Mouse (Mus musculus): ENCODE results near the gene Slc12a7.
"Not testable (repeated sequence)": the region's sequence is repeated elsewhere in the genome, so short reads cannot be mapped to it uniquely, and the experiment has no call there.

Gene Slc12a7

GRCm38 (mm10) chr13:73732742-73733700, at the start of gene Slc12a7:
Gene Slc12a7, plus strand, starts transcription at chr13:73733094.
- no peak for DNase-seq (ENCODE audit: low read depth, low spot score)

DNA sequence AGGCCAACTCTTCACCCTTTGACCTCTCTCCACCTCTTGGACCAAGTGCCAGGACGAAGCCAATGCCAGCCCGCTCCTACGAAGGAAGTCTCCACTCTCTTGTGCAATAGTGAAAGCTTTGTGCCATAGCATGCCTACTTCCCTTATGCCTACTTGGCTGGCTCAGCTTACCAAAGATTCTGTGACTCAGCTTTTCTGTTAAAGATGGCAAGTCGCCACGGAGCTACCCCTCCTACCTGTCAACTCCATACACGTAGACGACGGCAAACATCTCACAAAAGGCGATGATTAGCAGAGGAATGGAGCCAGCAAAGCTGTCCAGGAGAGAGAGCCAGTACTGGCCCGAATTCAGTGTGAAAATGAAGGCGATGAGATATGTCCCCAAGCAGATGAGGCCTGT, 49.2 kb upstream of the Slc12a7 start:
- DNase-seq (ENCODE audit: low read depth, low spot score) = peak; percentile 18

DNA sequence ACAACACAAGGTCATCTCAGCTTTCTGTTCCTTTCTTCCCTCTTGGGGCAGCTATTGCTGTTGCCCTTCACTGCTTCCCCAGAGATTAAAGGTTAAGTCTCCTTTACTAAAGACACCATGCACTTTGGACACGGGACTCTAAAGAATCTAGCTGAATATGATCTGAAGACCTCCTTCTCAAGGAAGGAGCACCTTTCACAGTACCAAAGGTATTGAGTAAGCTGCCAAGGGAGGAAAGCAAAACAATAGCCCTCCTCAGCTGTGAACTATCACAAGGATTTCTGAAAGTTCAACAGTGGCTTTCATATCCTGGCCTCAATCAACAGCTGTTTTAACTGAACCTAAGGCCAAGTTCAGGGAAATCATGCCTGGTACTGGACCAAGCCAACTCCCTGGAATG, 48.5 kb upstream of the Slc12a7 start:
- peak; percentile 8 for DNase-seq (ENCODE audit: low read depth, low spot score)

DNA sequence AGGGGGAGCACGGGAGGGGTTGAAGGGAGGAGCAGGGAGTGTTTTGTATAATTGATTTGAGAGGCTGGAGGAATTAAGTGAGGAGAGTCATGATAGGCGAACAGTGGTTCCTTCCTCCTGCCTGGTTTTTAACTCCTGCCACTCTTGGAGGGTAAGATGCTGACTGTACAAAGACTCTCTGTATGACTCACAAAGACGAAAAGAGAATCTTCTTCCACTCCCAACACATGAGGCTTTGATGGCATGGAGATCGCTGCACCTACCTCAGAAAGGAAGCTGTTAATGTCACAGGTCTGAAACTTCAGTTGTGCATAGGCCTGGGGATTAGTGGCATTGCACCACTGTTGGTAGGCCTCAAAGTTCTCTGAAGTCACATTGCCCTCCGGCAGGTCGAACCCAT, 47.4 kb upstream of the Slc12a7 start:
- DNase-seq (ENCODE audit: low read depth, low spot score) = no peak

DNA sequence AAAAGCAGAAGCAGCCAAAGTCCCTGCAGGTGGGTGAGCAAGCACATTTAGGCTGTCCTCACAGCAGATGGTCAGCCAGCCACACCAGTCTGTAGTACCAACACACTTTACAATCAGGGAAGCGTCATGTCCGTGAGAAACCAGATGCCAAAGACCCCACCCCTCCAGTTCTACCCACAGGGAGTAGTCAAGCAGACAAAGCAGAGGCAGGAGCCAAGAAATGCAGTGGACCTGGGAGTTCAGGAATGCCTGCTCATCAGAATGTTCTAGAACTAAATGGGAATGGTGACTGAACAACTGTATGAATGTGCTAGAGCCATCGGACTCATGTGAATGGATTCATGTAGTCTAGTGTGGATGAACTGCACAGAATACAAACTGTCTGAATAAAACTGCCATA, 45.3 kb upstream of the Slc12a7 start:
- DNase-seq (ENCODE audit: low read depth, low spot score) = no peak

DNA sequence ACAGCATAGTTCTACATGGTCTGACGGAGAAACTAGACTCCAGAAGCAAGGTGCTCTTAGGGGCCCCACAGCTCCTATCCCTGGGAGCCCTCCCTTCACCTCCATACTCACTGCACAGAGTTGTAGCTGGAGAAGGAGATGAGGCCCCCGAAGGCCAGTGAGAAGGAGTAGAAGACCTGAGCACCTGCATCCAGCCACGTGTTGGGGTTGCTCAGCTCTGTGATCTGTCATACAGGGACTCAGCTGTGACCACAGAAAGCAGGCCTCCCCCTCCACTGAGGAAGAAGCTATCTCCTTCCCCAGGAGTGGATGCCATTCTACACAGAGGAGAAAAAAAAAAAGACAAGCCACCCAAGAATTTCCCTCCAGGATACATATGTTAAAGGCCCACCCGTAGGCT, 44.0 kb upstream of the Slc12a7 start:
- DNase-seq (ENCODE audit: low read depth, low spot score) = no peak

GRCm38 (mm10) chr13:73692249-73692868, 40.5 kb upstream of the Slc12a7 start:
- peak; percentile 36 for DNase-seq (ENCODE audit: low read depth, low spot score)

GRCm38 (mm10) chr13:73693333-73693732, 39.6 kb upstream of the Slc12a7 start:
- no peak for DNase-seq (ENCODE audit: low read depth, low spot score)

DNA sequence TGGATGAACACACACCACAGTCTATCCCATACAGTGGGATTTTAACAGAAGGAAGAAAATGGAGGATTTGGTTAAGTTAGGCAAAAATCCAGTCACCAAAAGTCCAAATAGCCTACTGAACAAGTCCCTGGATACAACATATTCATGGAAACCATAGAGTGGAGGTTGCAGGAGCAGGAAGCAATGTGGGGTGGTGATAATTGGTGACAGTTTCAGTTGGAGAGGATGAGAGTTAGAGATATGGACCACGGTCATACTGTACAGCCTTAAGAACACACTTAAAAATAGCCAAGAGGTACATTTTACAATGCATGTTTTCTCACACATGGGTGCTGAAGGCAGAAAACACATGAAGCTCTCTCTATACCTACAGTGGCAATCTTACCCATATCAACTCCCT, 37.9 kb upstream of the Slc12a7 start:
- no peak for DNase-seq (ENCODE audit: low read depth, low spot score)

GRCm38 (mm10) chr13:73696529-73696928, 36.4 kb upstream of the Slc12a7 start:
- no peak for DNase-seq (ENCODE audit: low read depth, low spot score)

- no peak for DNase-seq (ENCODE audit: low read depth, low spot score)
Measured at GRCm38 (mm10) chr13:73699714-73700113, 33.2 kb upstream of the Slc12a7 start.

- no peak for DNase-seq (ENCODE audit: low read depth, low spot score)
Measured at GRCm38 (mm10) chr13:73700554-73700953, 32.3 kb upstream of the Slc12a7 start.

DNA sequence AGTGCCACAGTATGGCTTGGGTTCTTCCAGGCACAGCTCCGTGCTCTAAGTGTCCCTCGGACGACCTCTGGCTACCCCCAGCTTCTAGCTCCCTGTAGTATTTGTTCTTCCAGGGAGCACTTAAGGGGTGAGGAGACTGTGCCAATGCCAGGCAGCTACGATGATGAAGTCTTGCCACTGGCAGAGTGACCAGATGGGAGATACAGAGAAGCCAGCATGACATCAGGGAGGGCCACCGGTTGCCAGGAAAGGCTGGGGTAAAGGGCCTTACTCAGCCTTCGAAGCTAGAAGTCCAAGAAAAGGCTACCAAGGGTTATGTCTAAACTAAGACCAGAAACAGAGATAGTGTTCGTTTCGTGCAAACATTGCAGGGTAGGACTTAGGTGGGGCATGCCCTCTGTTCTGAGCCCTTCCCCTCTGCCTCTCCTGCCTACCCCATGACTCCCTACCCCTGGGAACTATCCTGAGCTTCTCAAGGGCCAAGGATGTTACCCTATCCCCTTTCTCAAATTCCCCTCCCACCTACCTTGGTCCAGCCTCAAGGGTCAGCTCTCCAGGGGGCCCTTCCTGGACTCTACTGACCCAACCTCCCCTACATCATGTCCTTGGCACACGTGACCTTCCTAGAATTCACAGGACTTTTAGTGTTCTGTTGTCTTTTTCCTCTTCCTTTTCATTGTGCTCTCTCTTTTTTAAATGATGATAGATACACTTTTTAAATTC, 31.6 kb upstream of the Slc12a7 start:
- no peak for DNase-seq (ENCODE audit: low read depth, low spot score)

- no peak for DNase-seq (ENCODE audit: low read depth, low spot score)
Measured at GRCm38 (mm10) chr13:73702776-73703175, 30.1 kb upstream of the Slc12a7 start.

DNA sequence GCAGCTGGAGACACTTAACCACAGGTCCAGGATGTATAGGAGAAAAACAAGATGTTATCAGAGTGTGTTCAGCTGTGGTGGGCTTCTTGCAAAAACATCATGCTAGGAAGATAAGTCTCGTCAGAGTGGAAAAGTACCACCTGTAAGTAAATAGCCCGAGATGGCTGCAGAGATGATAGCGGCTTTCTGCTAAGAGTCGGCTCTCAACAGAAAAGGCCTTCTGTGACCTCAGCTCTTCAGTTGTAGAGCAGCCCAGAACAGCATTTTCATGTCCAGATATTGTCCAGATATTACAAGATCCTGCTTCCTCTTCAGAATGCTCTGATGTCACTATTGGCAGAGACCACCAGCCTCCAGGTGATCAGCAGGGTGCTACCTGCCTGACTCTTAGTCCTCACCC, 29.4 kb upstream of the Slc12a7 start:
- DNase-seq (ENCODE audit: low read depth, low spot score) = not testable (repeated sequence)

GRCm38 (mm10) chr13:73704694-73705325, 28.1 kb upstream of the Slc12a7 start, which contains the start of gene Slc6a19:
Gene Slc6a19, minus strand, starts transcription at chr13:73704865.
- no peak for DNase-seq (ENCODE audit: low read depth, low spot score)

DNA sequence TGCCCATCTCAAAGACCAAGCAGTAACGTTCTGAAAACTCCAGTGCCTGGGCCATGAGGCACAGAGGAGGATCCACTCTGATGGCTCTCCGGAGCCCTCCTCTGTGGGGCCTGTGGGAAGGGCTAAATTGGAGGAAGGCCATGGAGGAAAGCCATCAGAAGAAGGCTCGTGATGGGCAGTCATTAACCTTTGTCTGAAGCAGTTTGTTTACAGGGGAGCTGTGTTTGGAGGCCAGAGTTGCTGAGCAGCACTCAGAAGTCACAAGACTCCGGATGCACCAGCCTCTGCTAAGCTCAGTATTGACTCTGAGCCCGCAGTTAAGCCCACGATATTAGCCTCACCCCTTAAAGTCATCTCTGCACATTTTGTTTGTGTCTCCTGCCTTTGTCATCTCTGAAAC, 23.4 kb upstream of the Slc12a7 start:
- no peak for DNase-seq (ENCODE audit: low read depth, low spot score)

DNA sequence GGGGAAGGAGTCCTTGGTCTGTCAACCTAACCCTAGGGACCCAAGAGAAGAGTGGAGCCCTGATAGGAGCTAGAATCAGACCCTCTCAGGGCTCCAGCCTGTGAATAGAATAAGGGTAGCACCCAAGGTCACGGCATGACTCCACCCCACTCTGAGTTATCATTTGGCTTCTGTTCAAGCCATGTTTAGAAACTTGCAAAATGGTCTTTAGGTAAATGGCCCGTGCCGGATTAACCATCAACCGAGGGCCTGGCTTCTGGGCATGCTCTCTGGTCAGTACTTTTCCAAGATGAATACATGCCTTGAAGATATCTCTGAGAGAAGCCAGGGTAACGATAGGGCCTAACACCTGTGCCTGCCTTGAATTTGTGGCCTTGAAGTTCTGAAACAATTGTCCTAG, 21.7 kb upstream of the Slc12a7 start:
- no peak for DNase-seq (ENCODE audit: low read depth, low spot score)

DNA sequence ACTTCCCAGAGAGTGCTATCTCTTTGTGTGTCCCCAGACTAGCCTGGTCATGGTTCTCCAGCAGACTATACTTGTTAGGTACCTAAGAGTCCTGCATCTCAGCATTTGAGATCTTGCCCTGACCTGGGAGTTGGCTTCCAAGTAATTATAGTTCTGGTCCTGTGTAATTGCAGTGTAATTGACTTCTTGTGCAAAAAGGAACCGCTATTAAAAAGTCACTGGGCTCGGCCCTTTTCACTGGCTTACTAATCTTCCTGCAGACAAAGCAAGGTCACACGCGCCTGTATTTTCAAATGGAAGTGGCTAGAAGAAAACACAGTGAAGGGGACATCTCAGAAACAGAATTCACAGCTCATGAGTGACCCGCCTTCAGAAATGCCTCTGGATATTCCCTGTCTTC, 21.1 kb upstream of the Slc12a7 start:
- DNase-seq (ENCODE audit: low read depth, low spot score) = no peak

GRCm38 (mm10) chr13:73712228-73712627, 20.7 kb upstream of the Slc12a7 start:
- peak; percentile 56 for DNase-seq (ENCODE audit: low read depth, low spot score)

GRCm38 (mm10) chr13:73713204-73713603, 19.7 kb upstream of the Slc12a7 start:
- no peak for DNase-seq (ENCODE audit: low read depth, low spot score)

- DNase-seq (ENCODE audit: low read depth, low spot score) = peak; percentile 57
Measured at GRCm38 (mm10) chr13:73714020-73714419, 18.9 kb upstream of the Slc12a7 start.
